Mouse (Mus musculus): ENCODE results near the gene Prrc2a. TPM values are rescaled to one million over a fixed set of nuclear protein-coding genes. Genes with fewer than 3 reads are reported as not detected.

Gene Prrc2a
- polyA plus RNA-seq, 1 experiment, result 277 TPM

DNA sequence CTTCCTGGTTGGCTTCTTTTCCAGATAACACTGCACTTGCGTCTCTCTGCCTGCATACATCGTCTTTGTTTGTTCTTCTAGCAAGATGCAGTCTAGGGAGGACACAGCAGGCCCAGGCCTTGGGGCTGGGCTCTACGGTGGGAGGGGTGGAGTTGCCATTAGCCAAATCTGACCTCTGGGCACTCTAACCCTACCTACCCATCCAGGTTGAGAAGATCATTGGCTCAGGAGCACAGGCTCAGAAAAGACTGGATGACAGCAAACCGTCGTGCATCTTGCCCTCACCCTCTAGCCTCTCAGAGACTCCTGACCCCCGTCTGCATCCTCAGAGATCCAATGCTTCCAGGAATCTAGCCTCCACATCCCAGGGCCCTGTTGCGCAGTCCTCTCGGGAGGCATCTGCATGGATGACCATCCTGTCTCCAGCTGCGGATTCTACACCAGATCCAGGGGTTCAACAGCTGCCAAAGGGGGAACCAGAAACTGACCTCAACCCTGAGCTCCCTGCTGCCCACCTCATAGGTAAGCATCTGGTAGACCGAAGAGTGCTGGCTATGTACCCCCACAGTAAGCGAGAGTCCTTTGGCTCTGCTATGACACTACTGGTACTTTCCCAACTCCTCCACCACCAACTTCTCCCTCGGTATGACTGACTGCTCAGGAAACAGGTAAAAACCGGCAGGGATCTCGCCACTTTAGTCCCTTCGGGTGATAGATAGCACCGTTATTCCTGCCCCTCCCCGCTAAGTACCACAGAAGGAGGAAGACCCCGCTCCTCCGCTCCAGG, 30.3 kb upstream of the Prrc2a start:
- no peak for TF ChIP-seq POLR2A (IDR thresholded peaks at IDR 0.05; ENCODE audit: borderline replicate concordance, insufficient read depth, low read length)
- no peak for TF ChIP-seq CTCF (IDR thresholded peaks at IDR 0.05; ENCODE audit: borderline replicate concordance, insufficient read depth, low read depth, low read length)
- Histone ChIP-seq H3K4me1 (ENCODE audit: control insufficient read depth, insufficient read depth, low read length) (no peaks in the 10 kb centered on the region), H3K4me3 (replicated peaks; ENCODE audit: insufficient read depth, low read depth, low read length) (no peak overlapping the region), H3K27ac (ENCODE audit: insufficient read depth, low read length) (no peak overlapping the region), H3K27me3 (ENCODE audit: control insufficient read depth, insufficient read depth, low read length) (no peaks in the 10 kb centered on the region)
- DNase-seq, result no peak
- WGBS, result 48% methylated on average over 19 of the region's 19 CpGs

DNA sequence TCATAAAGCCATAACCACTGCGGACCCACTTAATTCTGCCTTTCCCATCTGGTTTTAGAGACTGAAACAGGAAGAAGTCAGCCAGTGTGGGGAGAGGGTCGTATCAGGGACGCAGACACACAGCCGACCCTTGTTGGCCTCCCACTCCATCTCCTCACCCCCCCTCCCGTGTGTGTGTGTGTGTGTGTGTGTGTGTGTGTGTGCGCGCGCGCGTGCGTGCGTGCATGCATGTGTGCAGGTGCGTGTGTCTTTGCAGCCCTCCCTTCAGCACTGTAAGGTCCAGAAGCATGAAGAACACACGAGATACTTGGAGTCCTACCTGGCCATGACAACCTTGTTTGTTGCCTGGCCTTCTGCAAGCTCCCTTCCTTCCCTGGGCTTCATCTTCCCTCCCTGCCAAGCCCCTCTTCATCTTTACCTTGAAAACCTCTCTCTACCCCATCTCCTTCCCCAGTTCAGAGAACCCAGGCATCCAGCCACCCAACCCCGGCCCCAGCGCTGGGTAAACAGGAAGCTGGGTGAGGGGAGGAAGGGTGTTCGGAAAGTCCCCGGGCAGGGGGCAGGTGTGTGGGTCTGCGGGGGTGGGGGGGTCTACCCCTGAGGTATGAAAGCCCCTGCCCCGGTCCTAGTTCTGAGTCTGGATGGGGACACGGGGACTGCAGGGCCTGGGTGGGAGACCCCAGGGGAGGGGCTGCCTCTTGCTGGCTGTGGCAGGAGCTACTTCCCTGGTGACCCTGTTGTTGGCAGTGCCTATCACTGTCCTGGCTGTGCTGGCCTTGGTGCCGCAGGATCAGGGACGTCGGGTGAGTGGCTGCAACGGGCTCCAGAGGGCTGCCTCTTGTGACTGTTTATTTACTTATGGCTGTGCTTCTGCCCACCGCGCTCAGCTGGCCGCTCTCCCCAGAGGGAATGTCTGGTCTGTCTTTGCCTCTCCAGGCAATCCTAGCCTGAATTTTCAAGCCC, 29.5 kb upstream of the Prrc2a start, which contains the start of gene Ltb:
Ltb (plus strand) TSS at position 559 of the 963 bp plus-strand sequence.
- no peak for TF ChIP-seq POLR2A (IDR thresholded peaks at IDR 0.05; ENCODE audit: borderline replicate concordance, insufficient read depth, low read length)
- no peak for TF ChIP-seq CTCF (IDR thresholded peaks at IDR 0.05; ENCODE audit: borderline replicate concordance, insufficient read depth, low read depth, low read length)
- Histone ChIP-seq H3K27ac (ENCODE audit: insufficient read depth, low read length) (no peak within 1 kb of the TSS), H3K27me3 (ENCODE audit: control insufficient read depth, insufficient read depth, low read length) (no peaks in the 10 kb centered on the region), H3K4me1 (ENCODE audit: control insufficient read depth, insufficient read depth, low read length) (no peaks in the 10 kb centered on the region), H3K4me3 (replicated peaks; ENCODE audit: insufficient read depth, low read depth, low read length) (no peak within 1 kb of the TSS)
- WGBS, result 69% methylated on average over 28 of the region's 28 CpGs
- DNase-seq, result no peak

DNA sequence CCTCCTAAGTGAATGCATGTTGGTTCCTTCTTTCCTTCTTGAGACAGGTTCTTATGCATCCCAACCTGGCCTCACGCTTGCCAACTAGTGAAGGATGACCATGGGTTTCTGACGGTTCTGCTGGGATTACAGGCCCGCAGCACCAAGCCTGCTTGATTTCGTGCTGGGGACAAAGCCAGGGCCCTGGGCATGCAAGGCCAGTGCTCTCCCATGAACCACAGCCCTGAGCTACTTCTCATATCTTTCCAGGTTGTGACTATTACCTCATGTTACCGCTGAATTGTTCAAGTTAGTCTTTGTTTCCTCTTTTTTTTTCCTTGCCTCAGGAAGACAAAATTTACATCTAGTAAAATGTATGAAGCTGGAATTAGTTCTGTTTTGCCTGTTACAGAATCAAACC, 28.2 kb upstream of the Prrc2a start:
- 85% methylated on average over 5 of the region's 5 CpGs for WGBS
- no peak for DNase-seq
- TF ChIP-seq CTCF (IDR thresholded peaks at IDR 0.05; ENCODE audit: borderline replicate concordance, insufficient read depth, low read depth, low read length), result no peak
- TF ChIP-seq POLR2A (IDR thresholded peaks at IDR 0.05; ENCODE audit: borderline replicate concordance, insufficient read depth, low read length), result no peak
- Histone ChIP-seq H3K27ac (ENCODE audit: insufficient read depth, low read length) (no peak overlapping the region), H3K27me3 (ENCODE audit: control insufficient read depth, insufficient read depth, low read length) (no peaks in the 10 kb centered on the region), H3K4me3 (replicated peaks; ENCODE audit: insufficient read depth, low read depth, low read length) (no peak overlapping the region), H3K4me1 (ENCODE audit: control insufficient read depth, insufficient read depth, low read length) (no peaks in the 10 kb centered on the region)

DNA sequence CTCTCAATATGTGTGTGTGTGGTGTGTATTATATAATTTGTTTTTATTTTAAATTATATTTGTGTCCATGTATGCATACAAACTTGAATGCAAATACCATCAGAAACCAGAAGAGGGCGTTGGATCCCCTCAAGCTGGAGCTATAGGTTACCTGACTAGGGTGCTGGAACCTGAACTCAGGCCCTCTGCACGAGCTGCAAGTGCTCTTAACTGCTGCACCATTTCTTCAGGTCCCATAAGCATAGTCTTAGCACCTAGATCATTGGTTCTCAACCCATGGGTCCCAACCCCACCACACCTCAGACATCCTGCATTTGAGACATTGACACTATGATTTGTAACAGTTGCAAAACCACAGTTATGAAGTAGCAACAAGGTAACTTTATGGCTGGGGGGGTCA, 27.0 kb upstream of the Prrc2a start:
- H3K4me3 ChIP-seq (replicated peaks; ENCODE audit: insufficient read depth, low read depth, low read length), result no peak overlapping the region
- 57% methylated on average over 2 of the region's 2 CpGs for WGBS
- no peak overlapping the region for H3K27ac ChIP-seq (ENCODE audit: insufficient read depth, low read length)
- no peak for DNase-seq
- no peaks in the 10 kb centered on the region for H3K4me1 ChIP-seq (ENCODE audit: control insufficient read depth, insufficient read depth, low read length)
- TF ChIP-seq POLR2A (IDR thresholded peaks at IDR 0.05; ENCODE audit: borderline replicate concordance, insufficient read depth, low read length), result no peak
- TF ChIP-seq CTCF (IDR thresholded peaks at IDR 0.05; ENCODE audit: borderline replicate concordance, insufficient read depth, low read depth, low read length), result no peak
- no peaks in the 10 kb centered on the region for H3K27me3 ChIP-seq (ENCODE audit: control insufficient read depth, insufficient read depth, low read length)

DNA sequence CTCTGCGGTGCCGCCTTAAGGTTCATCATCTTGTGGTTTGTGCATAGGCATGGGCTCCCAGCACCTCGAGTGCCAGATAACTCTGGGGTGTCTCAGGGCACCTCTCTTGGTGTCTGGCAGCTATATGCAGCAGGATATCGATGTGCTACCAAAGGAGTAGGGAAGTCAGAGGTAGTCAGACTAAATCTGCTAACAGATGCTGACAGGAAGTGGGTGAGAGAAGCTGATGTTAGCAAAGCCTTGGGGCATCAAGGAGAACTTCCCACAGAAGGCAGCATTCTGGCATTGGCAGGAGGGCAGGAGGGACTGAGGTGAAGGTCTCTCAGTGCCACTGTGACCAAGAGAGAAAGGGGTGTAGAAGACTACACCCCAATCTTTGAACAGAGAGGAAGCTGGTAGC, 25.4 kb upstream of the Prrc2a start:
- TF ChIP-seq CTCF (IDR thresholded peaks at IDR 0.05; ENCODE audit: borderline replicate concordance, insufficient read depth, low read depth, low read length) (no peak), POLR2A (IDR thresholded peaks at IDR 0.05; ENCODE audit: borderline replicate concordance, insufficient read depth, low read length) (no peak)
- Histone ChIP-seq H3K27me3 (ENCODE audit: control insufficient read depth, insufficient read depth, low read length) (no peaks in the 10 kb centered on the region), H3K27ac (ENCODE audit: insufficient read depth, low read length) (no peak overlapping the region), H3K4me1 (ENCODE audit: control insufficient read depth, insufficient read depth, low read length) (no peaks in the 10 kb centered on the region), H3K4me3 (replicated peaks; ENCODE audit: insufficient read depth, low read depth, low read length) (no peak overlapping the region)
- 72% methylated on average over 4 of the region's 4 CpGs for WGBS
- DNase-seq, result no peak

DNA sequence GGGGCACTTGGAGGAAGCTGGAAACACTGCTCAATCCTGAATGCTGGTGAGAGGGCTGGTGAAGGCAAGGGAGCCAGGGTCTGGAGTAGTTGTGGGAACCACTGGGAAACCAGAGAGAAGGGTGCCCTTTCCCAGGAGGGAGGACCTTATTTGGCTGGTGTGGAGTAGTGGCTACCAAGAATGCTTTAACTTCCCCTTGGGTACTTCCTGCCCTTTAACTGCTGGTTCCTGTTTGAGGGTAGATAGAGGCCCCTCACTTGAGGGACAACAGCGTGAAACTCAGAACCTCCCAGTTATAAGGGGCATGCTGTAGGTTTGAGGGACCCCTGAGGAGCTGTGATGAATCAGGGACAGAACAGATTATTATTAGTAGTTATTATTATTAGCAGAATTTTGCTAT, 24.5 kb upstream of the Prrc2a start:
- Histone ChIP-seq H3K4me3 (replicated peaks; ENCODE audit: insufficient read depth, low read depth, low read length) (no peak overlapping the region), H3K27ac (ENCODE audit: insufficient read depth, low read length) (no peak overlapping the region), H3K27me3 (ENCODE audit: control insufficient read depth, insufficient read depth, low read length) (no peaks in the 10 kb centered on the region), H3K4me1 (ENCODE audit: control insufficient read depth, insufficient read depth, low read length) (no peaks in the 10 kb centered on the region)
- 66% methylated on average over 1 of the region's 1 CpGs for WGBS
- TF ChIP-seq CTCF (IDR thresholded peaks at IDR 0.05; ENCODE audit: borderline replicate concordance, insufficient read depth, low read depth, low read length), result no peak
- TF ChIP-seq POLR2A (IDR thresholded peaks at IDR 0.05; ENCODE audit: borderline replicate concordance, insufficient read depth, low read length), result no peak
- DNase-seq, result no peak

DNA sequence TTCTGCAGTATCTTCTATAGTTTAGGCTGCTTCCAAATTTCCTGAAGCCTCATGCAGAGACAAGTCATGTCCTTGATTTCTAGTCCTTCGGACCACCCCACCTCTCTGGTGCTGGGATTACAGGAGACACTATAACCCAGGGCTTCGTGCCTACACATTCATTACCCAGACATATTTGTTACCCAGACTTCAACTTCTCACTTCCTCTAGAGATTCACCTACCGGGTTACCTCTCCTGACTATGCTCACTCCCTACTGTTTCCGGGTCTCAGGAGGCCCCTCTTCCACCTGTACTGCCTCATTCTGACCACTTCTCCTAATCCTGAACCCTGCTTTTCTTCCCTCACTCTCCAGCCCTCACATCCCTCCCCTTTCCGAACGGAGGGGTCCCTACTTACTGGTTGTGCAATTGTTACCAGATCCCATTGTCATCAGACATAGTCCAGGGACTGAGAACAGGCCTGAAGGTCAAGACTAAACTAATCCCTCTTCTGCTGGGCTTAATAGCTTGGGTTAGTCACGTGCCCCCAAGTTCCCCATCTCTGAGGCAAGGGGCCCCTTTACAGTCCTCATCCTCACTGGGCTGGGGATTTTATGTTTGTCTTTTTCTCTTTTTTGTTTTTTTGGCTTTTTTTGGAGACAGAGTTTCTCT, 23.4 kb upstream of the Prrc2a start, which contains the start of gene Lst1:
Lst1 (minus strand) TSS at position 481 of the 652 bp plus-strand sequence.
- no peak for DNase-seq
- Histone ChIP-seq H3K4me3 (replicated peaks; ENCODE audit: insufficient read depth, low read depth, low read length) (no peak within 1 kb of the TSS), H3K27ac (ENCODE audit: insufficient read depth, low read length) (no peak within 1 kb of the TSS), H3K27me3 (ENCODE audit: control insufficient read depth, insufficient read depth, low read length) (no peaks in the 10 kb centered on the region), H3K4me1 (ENCODE audit: control insufficient read depth, insufficient read depth, low read length) (no peaks in the 10 kb centered on the region)
- WGBS, result 78% methylated on average over 7 of the region's 7 CpGs
- no peak for TF ChIP-seq POLR2A (IDR thresholded peaks at IDR 0.05; ENCODE audit: borderline replicate concordance, insufficient read depth, low read length)
- TF ChIP-seq CTCF (IDR thresholded peaks at IDR 0.05; ENCODE audit: borderline replicate concordance, insufficient read depth, low read depth, low read length), result no peak
